Mouse (Mus musculus): ENCODE results near the gene Clca3b.
"Not testable (repeated sequence)": the region's sequence is repeated elsewhere in the genome, so short reads cannot be mapped to it uniquely, and the experiment has no call there.

The Clca3b gene

DNA sequence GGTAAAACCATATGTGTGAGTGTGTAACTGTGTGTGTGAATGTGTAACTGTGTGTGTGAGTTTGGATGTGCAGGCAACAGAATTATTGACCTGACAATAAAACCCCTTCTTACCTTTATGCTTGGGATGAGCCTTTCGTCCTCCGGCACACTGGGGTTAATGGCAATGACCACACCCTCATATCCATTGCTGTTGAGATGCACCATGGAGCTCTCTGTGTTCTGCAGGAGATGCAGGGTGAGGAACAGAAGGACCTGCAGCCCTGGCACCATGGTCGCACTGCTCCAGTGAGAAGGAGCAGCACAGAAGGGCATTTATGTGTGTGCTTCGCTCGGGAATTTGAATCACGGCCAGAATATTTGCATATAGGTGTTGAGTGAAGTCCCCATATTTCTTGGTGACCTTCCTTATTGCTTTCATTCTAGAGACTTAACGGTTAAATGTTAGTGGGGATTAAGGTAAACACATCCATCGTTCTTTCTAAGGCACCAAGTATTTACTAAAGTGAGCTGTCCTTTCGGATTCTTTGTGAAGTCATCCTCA is at the start of gene Clca3b:
Gene Clca3b, minus strand, starts transcription at position 344 of the 543 bp plus-strand sequence.
- not testable (repeated sequence) for DNase-seq (ENCODE audit: low spot score in 2 of 2)

DNA sequence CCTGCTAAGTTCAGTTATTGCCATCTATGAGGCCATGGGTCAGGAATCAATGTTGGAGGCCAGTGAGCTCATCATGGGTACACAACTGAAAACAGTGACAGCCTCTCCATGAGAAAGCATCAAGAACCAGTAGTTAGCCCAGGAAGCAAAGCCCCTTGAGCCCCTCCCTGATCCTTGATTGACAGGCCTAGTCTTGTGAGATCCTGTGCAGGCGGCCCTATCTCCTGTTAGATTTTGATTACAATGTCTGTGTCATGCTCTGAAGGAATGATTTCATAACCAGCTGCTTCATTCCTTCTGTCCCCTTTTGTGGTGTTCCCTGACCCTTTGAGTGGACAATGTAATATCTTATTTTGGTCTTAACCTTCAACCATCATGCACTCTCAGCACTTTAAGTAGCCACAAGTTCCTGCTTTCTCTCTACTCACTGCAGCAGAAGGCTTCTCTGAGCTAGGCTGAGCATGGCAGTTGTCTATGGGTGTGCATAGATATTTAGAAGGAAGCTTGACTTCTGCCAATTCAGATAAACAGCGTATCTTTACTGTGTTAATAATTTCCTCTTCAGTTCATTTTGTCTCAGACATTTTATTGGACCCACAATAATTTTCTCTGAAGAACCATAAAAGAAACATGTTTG is 48.0 kb upstream of the Clca3b start:
- DNase-seq (ENCODE audit: low spot score in 2 of 2), result no peak

DNA sequence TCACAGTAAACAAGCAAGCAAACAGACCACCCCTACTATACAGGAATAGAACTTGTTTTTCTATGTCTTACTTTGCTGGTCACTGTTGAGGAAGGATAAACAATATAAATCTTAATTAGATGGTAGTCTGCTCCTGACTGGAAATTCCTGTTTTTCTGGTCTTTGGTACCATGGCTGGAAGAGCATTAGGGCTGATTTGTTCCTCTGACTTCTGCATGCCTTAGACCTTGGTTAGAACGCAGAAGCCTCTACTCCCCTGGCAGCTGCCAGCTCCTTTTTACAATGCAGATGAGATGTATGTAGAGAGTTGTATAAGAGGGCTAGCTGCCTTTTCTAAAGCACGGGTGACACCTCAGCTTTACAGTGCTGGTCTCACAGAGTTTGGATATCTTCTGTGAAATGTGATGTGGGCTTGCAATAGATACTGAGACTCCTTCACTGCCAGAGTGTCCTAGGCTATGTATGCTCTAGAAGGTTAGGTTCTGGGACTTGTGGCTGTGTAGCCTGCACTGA is 41.1 kb upstream of the Clca3b start:
- DNase-seq (ENCODE audit: low spot score in 2 of 2), result no peak

DNA sequence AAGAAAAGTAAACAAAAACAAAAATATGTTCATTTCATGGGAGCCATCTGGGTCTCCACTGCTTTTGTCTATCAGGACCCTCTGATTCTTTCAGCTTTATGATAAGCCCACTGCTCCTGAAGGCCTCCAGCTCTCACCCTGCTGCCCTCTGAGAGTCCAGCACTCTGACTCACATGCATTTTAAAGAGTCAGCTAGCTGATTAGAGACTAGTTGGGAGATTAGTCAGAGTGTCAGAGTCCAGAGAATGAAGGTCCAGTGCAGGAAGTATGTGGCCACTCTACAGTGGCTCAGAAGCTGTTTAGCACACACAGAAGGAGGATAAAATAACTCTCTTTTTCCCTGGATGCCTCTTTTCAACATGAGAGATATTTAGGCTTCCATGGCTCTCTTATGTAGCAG is 37.8 kb upstream of the Clca3b start:
- DNase-seq (ENCODE audit: low spot score in 2 of 2), result no peak

DNA sequence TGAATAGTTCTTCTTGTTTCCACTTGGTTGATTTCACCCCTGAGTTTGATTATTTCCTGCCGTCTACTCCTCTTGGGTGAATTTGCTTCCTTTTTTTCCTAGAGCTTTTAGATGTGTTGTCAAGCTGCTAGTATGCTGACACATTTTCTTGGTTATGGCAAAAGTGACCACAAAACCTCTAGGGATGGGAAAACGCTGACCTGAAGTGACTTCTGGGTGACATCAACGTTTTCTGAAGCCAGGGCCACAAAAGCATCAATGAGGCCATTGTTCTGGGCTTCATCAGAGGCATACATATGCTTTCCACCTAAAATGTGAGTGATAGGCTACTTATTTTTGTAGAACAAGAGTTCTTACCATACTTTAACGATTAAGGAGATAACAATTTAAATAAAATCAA is 22.9 kb upstream of the Clca3b start:
- not testable (repeated sequence) for DNase-seq (ENCODE audit: low spot score in 2 of 2)

DNA sequence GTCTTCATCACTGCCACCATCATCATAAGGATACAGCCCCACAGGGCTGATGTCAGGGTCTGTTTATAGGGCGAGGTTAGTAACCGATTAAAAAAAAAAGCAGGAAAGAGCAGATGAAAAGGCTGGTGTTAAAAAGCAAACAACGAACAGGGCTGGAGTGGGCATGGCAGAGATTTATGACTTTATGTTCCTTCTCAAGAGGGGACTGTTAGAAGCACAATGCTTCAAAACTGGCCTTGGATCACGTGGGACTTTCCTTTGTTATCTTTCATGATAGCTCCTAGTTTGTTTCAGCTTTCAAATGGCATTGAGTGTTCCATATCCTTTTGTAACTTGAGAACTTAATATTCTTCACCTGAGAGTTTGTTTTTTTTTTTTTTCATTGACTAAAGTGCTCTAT is 427 bp upstream of the Clca3b start:
- no peak for DNase-seq (ENCODE audit: low spot score in 2 of 2)

DNA sequence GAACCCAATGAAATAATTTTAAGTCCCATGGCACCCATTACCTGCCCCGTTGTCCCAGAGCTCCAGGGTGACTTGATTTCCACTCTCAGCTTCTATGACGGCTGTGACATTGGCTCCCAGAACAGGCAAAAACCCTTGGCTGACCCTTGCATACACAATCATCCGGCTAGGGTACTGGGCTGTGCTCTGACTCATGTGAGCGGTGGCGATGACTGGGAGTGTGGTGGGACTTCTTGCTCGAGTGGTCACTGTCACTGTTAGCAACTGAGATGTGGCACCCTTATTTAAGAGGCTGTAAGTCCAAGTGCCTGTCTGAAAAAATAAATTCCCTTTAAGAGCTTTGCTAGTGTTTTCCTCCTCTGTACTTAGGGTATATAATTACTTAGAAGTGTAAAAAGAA is 21.9 kb downstream of the Clca3b start:
- DNase-seq (ENCODE audit: low spot score in 2 of 2), result no peak

DNA sequence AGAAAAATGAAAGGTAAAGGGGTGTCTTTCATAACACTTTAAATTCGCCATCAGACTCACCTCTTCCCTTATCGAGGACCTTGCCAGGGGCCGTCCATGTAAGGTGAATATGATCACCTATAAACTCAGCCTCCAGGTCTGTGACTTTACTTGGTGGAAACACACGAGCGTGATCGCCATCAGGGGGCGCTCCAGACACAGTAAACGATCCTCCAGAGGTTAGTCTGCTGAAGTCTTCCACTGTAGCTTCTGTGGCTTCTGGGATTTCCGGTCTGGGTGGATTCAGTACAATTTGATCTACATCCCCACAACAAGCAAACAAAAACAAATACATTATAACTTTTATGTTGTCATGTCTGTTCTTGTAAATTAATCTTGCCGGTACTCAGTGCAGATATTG is 24.0 kb downstream of the Clca3b start:
- DNase-seq (ENCODE audit: low spot score in 2 of 2), result peak; percentile 44 to 86

DNA sequence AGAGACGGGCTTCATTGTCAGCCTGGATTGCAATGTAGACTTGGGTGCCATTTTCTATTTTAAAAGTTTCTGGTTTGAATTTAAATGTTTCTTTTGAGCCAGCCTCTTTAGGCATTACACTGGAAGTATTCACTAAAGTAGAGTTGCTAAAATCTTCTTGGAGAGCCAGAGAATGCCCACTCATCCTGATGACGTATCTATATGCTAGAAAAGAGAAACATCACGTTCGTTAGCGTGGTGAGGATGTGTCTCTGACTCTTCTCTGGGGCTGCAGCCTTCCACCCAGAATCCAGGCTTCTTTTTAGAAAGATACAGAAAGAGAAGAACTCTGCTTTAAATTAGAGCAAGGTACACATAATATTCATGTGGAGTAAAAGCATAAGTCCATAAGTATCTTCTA is 25.8 kb downstream of the Clca3b start:
- DNase-seq (ENCODE audit: low spot score in 2 of 2), result no peak

DNA sequence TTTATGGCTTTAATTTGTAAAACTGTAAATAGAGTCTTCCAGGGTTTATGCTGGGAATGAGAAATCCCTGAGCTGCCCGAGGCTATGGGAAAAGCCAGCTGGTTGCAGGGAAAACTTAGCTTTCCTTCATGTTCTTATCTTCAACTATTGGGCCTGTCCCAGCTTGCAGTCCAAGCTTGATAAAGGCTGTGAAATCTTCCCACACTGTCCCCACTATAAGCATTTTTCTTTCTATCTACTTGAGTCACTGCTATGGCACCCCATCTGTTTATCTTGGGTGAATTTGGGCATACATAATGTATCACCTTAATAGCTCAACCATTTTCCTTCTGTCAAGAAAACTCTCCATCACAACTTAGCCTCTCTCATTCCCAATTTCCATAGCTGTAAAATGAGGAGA is 28.5 kb downstream of the Clca3b start:
- DNase-seq (ENCODE audit: low spot score in 2 of 2), result no peak

DNA sequence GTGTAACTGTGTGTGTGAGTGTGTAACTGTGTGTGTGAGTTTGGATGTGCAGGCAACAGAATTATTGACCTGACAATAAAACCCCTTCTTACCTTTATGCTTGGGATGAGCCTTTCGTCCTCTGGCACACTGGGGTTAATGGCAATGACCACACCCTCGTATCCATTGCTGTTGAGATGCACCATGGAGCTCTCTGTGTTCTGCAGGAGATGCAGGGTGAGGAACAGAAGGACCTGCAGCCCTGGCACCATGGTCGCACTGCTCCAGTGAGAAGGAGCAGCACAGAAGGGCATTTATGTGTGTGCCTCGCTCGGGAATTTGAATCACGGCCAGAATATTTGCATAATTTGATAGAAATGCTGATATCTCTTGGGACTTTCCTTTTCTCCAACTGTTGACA is 29.9 kb downstream of the Clca3b start, which contains the start of gene Clca3a2:
Gene Clca3a2, minus strand, starts transcription at position 276 of the 400 bp plus-strand sequence.
- DNase-seq (ENCODE audit: low spot score in 2 of 2), result not testable (repeated sequence)

DNA sequence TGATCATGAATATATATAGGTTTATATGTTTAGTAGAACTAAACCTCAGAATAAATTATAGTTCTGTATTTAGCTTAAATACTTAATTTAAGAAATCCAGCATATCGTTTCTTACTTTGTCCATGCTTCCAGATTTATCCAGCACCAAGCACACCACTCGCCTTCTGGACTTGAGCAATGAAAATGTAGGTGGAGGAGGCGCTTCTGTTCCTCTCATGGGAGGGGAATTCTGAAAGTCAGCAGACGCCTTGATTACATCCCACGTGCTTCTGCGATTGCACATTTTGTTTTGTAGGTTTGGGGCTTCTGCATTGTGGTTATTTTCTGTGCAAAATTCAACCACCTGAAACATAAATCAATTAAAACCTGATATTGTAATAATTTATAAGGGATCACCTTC is 35.8 kb downstream of the Clca3b start:
- not testable (repeated sequence) for DNase-seq (ENCODE audit: low spot score in 2 of 2)

DNA sequence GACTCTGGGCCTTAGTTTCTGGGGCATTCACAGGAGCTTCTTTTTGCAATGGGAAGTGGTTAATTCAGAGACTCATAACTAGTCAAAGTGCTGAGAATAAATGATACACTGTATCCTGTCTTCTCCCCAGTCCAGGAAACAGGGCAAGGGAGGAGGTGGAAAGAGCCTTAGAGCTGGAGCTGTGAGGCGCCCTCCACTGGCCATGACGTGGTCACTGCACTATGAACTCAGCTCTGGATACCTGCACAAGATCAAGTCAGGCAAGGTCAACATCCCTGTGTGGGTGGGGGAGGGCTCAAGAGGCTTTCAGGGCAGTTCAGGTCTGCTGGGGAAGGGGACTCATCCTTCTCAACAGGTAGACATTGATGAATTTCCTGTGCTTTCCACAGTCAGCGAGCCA is 37.3 kb downstream of the Clca3b start:
- DNase-seq (ENCODE audit: low spot score in 2 of 2), result no peak

DNA sequence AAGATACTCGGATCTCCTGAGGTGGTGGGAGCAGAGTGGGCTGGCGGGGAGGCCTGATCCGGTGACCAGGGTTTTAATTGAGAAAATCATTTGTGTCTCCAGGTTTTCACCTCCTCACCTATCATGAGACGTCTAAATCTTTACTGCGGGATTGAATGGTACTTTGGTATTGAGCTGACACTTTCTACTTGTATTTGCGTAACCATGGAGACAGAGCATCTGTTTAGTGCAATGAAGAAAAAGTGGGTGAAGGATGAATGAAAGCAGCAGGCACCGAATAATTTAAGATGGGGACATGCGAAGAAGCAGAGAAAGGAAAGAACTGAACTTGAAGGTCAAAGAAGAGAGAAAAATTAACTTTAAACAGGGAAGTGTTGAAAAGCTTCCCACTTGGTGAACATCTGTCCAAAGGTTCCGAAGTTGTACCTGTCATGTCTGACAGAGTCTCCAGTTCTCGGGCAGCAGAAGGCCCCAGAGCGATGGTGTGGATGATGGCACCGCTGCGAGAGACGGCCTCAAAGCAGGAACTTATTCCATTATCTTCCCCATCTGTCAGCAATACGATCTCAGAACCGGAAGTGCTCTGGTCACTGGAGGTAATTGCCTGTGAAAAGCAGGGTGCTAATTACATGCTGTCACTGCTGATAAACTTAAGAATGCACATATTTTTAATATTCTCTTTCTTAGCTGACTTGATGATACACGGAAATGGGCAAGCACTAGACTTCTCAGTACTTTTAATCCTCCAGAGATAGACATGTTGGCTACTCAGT is 40.8 kb downstream of the Clca3b start:
- not testable (repeated sequence) for DNase-seq (ENCODE audit: low spot score in 2 of 2)

DNA sequence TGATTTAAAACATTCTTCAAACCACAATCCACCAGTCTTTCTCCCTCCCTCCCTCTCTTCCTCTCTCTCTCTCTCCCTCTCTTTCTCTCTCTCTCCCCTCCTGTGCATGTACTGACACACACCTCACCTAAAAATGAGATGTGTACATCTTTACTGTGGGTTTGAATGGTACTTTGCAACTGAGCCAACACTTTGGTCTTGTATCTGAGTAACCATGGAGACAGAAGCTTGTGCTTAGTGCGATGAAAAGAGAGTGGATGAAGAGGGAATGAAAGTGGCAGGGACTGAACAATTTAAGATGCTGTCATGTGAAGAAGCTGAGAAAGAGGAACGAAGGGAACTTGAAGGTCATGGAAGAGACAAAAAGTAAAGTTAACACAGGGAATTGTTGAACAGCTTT is 42.5 kb downstream of the Clca3b start:
- not testable (repeated sequence) for DNase-seq (ENCODE audit: low spot score in 2 of 2)

DNA sequence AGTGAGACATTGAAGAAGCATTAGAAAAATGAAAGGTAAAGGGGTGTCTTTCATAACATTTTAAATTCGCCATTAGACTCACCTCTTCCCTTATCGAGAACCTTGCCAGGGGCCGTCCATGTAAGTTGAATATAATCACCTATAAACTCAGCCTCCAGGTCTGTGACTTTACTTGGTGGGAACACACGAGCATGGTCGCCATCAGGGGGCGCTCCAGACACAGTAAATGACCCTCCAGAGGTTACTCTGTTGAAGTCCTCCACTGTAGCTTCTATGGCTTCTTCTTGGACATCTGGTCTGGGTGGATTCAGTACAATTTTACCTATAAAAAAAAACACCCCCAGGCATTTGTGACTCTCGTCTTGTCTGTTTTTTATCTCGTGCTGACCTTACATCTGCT is 47.3 kb downstream of the Clca3b start:
- no peak for DNase-seq (ENCODE audit: low spot score in 2 of 2)

DNA sequence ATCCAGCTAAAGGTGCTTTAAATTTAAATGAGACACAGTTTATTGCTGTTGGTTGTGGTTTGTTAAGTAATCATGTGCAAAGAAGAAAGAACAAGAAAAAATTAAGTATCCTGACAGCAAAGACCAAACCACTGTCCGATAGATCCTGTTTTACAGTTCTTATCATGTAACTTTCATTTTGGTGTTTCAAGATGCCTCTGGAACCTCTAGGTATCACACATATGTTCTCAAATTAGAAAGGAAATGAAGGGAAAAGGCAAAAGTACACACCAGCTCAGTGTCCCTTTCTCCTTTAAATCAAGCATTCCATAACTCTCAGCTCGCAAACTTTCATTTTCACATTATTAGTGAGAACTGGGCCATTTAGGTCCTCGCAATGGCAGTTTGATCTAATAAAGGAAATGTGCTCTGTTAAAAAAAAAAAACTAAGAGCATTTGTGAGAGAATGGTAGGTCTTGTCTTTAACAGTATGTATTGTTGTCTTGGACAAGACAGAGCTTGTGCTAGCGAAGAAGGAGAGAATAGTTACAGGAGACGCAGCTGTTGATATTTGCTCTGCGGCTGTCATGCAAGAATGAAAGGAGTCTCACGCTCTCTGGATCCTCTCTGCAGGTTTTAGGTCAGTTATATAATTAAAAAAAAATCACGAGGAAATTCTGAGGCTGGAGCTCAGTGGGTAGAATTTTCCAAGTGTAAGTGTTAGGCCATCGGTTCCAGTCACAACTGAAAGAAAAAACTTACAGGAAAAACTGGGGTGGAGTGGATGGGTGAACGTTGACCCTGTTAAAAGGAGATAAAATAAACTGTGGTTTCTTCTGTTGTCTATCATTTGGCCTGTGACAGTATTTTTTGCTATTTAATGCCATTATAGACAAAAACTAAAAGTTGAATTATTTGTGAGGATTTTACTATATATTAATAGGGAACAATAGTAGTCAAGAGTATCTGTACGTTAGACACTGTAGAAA is 63.7 kb downstream of the Clca3b start:
- DNase-seq (ENCODE audit: low spot score in 2 of 2), result no peak

Measured in urinary bladder, postnatal 4 days (tissue).